Mouse (Mus musculus) midbrain, postnatal 0 days (tissue): ENCODE data around the gene Gm2001. TPM values are rescaled to one million over a fixed set of nuclear protein-coding genes. Genes with fewer than 3 reads are reported as not detected.
"Not testable (repeated sequence)": the region's sequence is repeated elsewhere in the genome, so short reads cannot be mapped to it uniquely, and the experiment has no call there.

Source experiments
- ATAC-seq: fragments of 200-750 bp; cut with Nextera tagmentation; 2 replicates; pipeline ENCODE4 v1.8.0; 2017; ENCODE audit warnings: moderate number of reproducible peaks, mild to moderate bottlenecking, moderate TSS enrichment, moderate library complexity; ENCODE audit not compliant: low FRiP score
- DNase-seq: peaks from one replicate; pipeline ENCODE4 v3.0.0-alpha.2; 2015; ENCODE audit warnings: low spot score
- H3K27ac ChIP-seq: fragments of 300-500 bp; sonication (generic); 2 replicates; pipeline ENCODE4 v1.5.1; 2014; ENCODE audit warnings: low read depth, mild to moderate bottlenecking, low read length, mixed read lengths
- H3K27me3 ChIP-seq: fragments of 300-500 bp; sonication (generic); 2 replicates; pipeline ENCODE4 v1.6.1; 2014; ENCODE audit warnings: low read length, control low read depth, mixed read lengths; ENCODE audit not compliant: insufficient read depth
- H3K36me3 ChIP-seq: fragments of 300-500 bp; sonication (generic); 2 replicates; pipeline ENCODE4 v1.6.1; 2014; ENCODE audit warnings: low read length, control low read depth, mixed read lengths; ENCODE audit not compliant: insufficient read depth
- H3K4me1 ChIP-seq: fragments of 300-500 bp; sonication (generic); 2 replicates; pipeline ENCODE4 v1.6.1; 2014; ENCODE audit warnings: mild to moderate bottlenecking, control low read depth, antibody characterized with exemption, low read length, mixed read lengths; ENCODE audit not compliant: insufficient read depth
- H3K4me2 ChIP-seq: fragments of 300-500 bp; sonication (generic); 2 replicates; pipeline ENCODE4 v1.6.1; 2014; ENCODE audit warnings: low read depth, mild to moderate bottlenecking, low read length, mixed read lengths; ENCODE audit not compliant: poor library complexity, severe bottlenecking
- H3K4me3 ChIP-seq: fragments of 300-500 bp; sonication (generic); 2 replicates; pipeline ENCODE4 v1.5.1; 2014; ENCODE audit warnings: low read depth, mild to moderate bottlenecking, low read length, moderate library complexity
- H3K9ac ChIP-seq: fragments of 300-500 bp; sonication (generic); replicated peaks from 2 replicates; pipeline ENCODE4 v1.6.1; 2014; ENCODE audit warnings: mild to moderate bottlenecking, low read length, moderate library complexity, mixed read lengths; ENCODE audit not compliant: poor library complexity, severe bottlenecking
- H3K9me3 ChIP-seq: fragments of 300-500 bp; sonication (generic); 2 replicates; pipeline ENCODE4 v1.6.1; 2016; ENCODE audit warnings: low read length, control low read depth
- WGBS: fragments of 180-500 bp; shearing (Covaris S2); extraction: QIAGEN DNeasy Blood & Tissue Kit; methylation state at CpG from one replicate; pipeline ENCODE4 v1.1.7; 2014; 5-methylcytosine and 5-hydroxymethylcytosine counted together
- polyA plus RNA-seq: library from polyadenylated mRNA; unstranded; fragments of >200 nt; fragmentation: Nextera tagmentation; extraction: Ambion mirVana; gene quantifications from 2 replicates; pipeline ENCODE4 v1.2.1, GENCODE M21; 2015
- total RNA-seq: library from RNA; depleted of rRNA; stranded (reverse); fragments of >200 nt; gene quantifications from 2 replicates; pipeline ENCODE4 v1.2.3, GENCODE M21; 2014; rRNA removed

Gene Gm2001
- total RNA-seq (not detected in 2 replicates), polyA plus RNA-seq (not detected in 2 replicates)

GRCm38 (mm10) chr12:87842239-87842638 is at the start of gene Gm2001:
Gene Gm2001 (minus strand): TSS chr12:87842339.
- not testable (repeated sequence) for H3K27me3 ChIP-seq, H3K4me2 ChIP-seq, H3K4me1 ChIP-seq, ATAC-seq, H3K36me3 ChIP-seq, DNase-seq, H3K9me3 ChIP-seq, H3K27ac ChIP-seq, H3K9ac ChIP-seq, H3K4me3 ChIP-seq
- WGBS: 61% methylated on average over 1 of the region's 2 CpGs

- H3K27ac ChIP-seq, ATAC-seq: not testable (repeated sequence)
- WGBS: 78% methylated on average over 5 of the region's 5 CpGs
Observed at GRCm38 (mm10) chr12:87873772-87874171, 31.6 kb upstream of the Gm2001 start, which contains the start of gene Gm2016. Gene Gm2016 (plus strand): TSS chr12:87874072.

GRCm38 (mm10) chr12:87864048-87864447 is 21.9 kb upstream of the Gm2001 start:
- not testable (repeated sequence) for DNase-seq, H3K4me1 ChIP-seq, H3K36me3 ChIP-seq, H3K27ac ChIP-seq, H3K9me3 ChIP-seq, ATAC-seq, H3K9ac ChIP-seq, H3K4me3 ChIP-seq, H3K4me2 ChIP-seq, H3K27me3 ChIP-seq
- 83% methylated on average over 2 of the region's 2 CpGs for WGBS

More at GRCm38 (mm10) chr12:87873772-87874171, 31.6 kb upstream of the Gm2001 start, which contains the start of gene Gm2016:
- H3K4me3 ChIP-seq, H3K36me3 ChIP-seq, DNase-seq, H3K4me2 ChIP-seq, H3K9me3 ChIP-seq, H3K4me1 ChIP-seq, H3K27me3 ChIP-seq, H3K9ac ChIP-seq: not testable (repeated sequence)

- ATAC-seq, H3K4me2 ChIP-seq, H3K36me3 ChIP-seq, H3K4me3 ChIP-seq, H3K9ac ChIP-seq, H3K4me1 ChIP-seq, H3K27ac ChIP-seq, DNase-seq, H3K27me3 ChIP-seq, H3K9me3 ChIP-seq: not testable (repeated sequence)
- WGBS: 95% methylated on average over 8 of the region's 11 CpGs
Observed at GRCm38 (mm10) chr12:87863638-87864037, 21.5 kb upstream of the Gm2001 start.

- not testable (repeated sequence) for H3K9me3 ChIP-seq, H3K36me3 ChIP-seq, H3K4me3 ChIP-seq, H3K9ac ChIP-seq, H3K27ac ChIP-seq, H3K27me3 ChIP-seq, DNase-seq, ATAC-seq, H3K4me2 ChIP-seq, H3K4me1 ChIP-seq
- WGBS: 86% methylated on average over 23 of the region's 23 CpGs
Observed at GRCm38 (mm10) chr12:87861740-87862692, 19.9 kb upstream of the Gm2001 start.

GRCm38 (mm10) chr12:87856067-87856466 is 13.9 kb upstream of the Gm2001 start:
- WGBS: 80% methylated on average over 1 of the region's 1 CpGs
- ATAC-seq, H3K27me3 ChIP-seq, DNase-seq, H3K9me3 ChIP-seq, H3K9ac ChIP-seq, H3K36me3 ChIP-seq, H3K4me3 ChIP-seq, H3K4me2 ChIP-seq, H3K27ac ChIP-seq, H3K4me1 ChIP-seq: not testable (repeated sequence)

- not testable (repeated sequence) for H3K36me3 ChIP-seq, H3K27ac ChIP-seq, ATAC-seq, DNase-seq, H3K4me1 ChIP-seq, H3K27me3 ChIP-seq, H3K4me3 ChIP-seq, H3K9me3 ChIP-seq, H3K9ac ChIP-seq, H3K4me2 ChIP-seq
- no CpG with 5 or more reads among the region's 2 CpGs for WGBS
Observed at GRCm38 (mm10) chr12:87850657-87851056, 8.5 kb upstream of the Gm2001 start.

- ATAC-seq, H3K9me3 ChIP-seq, H3K4me1 ChIP-seq, H3K9ac ChIP-seq, H3K27ac ChIP-seq, DNase-seq, H3K4me3 ChIP-seq, H3K27me3 ChIP-seq, H3K4me2 ChIP-seq, H3K36me3 ChIP-seq: not testable (repeated sequence)
- 94% methylated on average over 3 of the region's 6 CpGs for WGBS
Observed at GRCm38 (mm10) chr12:87816277-87816676, 25.9 kb downstream of the Gm2001 start, which contains the start of gene BB287469. Gene BB287469 (plus strand): TSS chr12:87816577.
